Mouse (Mus musculus): ENCODE results near the gene Afmid. TPM values are rescaled to one million over a fixed set of nuclear protein-coding genes. Genes with fewer than 3 reads are reported as not detected.

The Afmid gene
- total RNA-seq, 2 experiments from 2014 or later = 4.8 to 7.2 TPM

- Histone ChIP-seq H3K4me3 (peak within 1 kb of the TSS; percentile 80), H3K27ac (peak within 1 kb of the TSS; percentile 95)
- TF ChIP-seq CTCF (conservative IDR thresholded peaks at IDR 0.05) = 0 out of 2 replicates have a peak, but pooled peaks have one; percentile 12
- peak; percentile 94 to 96 for DNase-seq (ENCODE audit: low spot score in 2 of 2)
These were observed 23.4 kb downstream of the Afmid start, which contains the start of gene Birc5 for GRCm38 (mm10) chr11:117848985-117849671. Gene Birc5 (plus strand): TSS chr11:117849251.

- Histone ChIP-seq H3K27ac (no peak overlapping the region), H3K4me3 (no peak overlapping the region)
- no peak for TF ChIP-seq CTCF (conservative IDR thresholded peaks at IDR 0.05)
- DNase-seq (ENCODE audit: low spot score in 2 of 2) = no peak
These were observed 27.2 kb downstream of the Afmid start for GRCm38 (mm10) chr11:117852875-117853274.

GRCm38 (mm10) chr11:117854241-117854640, 28.5 kb downstream of the Afmid start:
- TF ChIP-seq CTCF (conservative IDR thresholded peaks at IDR 0.05) = no peak
- no peak overlapping the region for H3K27ac ChIP-seq
- no peak for DNase-seq (ENCODE audit: low spot score in 2 of 2)
- H3K4me3 ChIP-seq = no peak overlapping the region

GRCm38 (mm10) chr11:117855360-117855759, 29.6 kb downstream of the Afmid start:
- Histone ChIP-seq H3K4me3 (no peak overlapping the region), H3K27ac (no peak overlapping the region)
- no peak for DNase-seq (ENCODE audit: low spot score in 2 of 2)
- TF ChIP-seq CTCF (conservative IDR thresholded peaks at IDR 0.05) = no peak

GRCm38 (mm10) chr11:117855975-117856374, 30.3 kb downstream of the Afmid start:
- no peak for DNase-seq (ENCODE audit: low spot score in 2 of 2)
- Histone ChIP-seq H3K27ac (no peak overlapping the region), H3K4me3 (no peak overlapping the region)
- no peak for TF ChIP-seq CTCF (conservative IDR thresholded peaks at IDR 0.05)

- Histone ChIP-seq H3K4me3 (no peak overlapping the region), H3K27ac (no peak overlapping the region)
- TF ChIP-seq CTCF (conservative IDR thresholded peaks at IDR 0.05) = no peak
- no peak for DNase-seq (ENCODE audit: low spot score in 2 of 2)
These were observed 31.7 kb downstream of the Afmid start for GRCm38 (mm10) chr11:117857462-117857861.

GRCm38 (mm10) chr11:117858392-117858791, 32.7 kb downstream of the Afmid start:
- no peak overlapping the region for H3K27ac ChIP-seq
- no peak for DNase-seq (ENCODE audit: low spot score in 2 of 2)
- no peak overlapping the region for H3K4me3 ChIP-seq
- TF ChIP-seq CTCF (conservative IDR thresholded peaks at IDR 0.05) = no peak

GRCm38 (mm10) chr11:117860601-117861000, 34.9 kb downstream of the Afmid start, which contains the start of gene Tmem235:
Gene Tmem235 (plus strand): TSS chr11:117860752.
- H3K27ac ChIP-seq = no peak within 1 kb of the TSS
- no peak within 1 kb of the TSS for H3K4me3 ChIP-seq
- TF ChIP-seq CTCF (conservative IDR thresholded peaks at IDR 0.05) = no peak
- no peak for DNase-seq (ENCODE audit: low spot score in 2 of 2)

- no peak overlapping the region for H3K4me3 ChIP-seq
- no peak overlapping the region for H3K27ac ChIP-seq
- TF ChIP-seq CTCF (conservative IDR thresholded peaks at IDR 0.05) = no peak
- no peak for DNase-seq (ENCODE audit: low spot score in 2 of 2)
These were observed 37.6 kb downstream of the Afmid start for GRCm38 (mm10) chr11:117863174-117863856.

GRCm38 (mm10) chr11:117864805-117865204, 39.1 kb downstream of the Afmid start:
- no peak overlapping the region for H3K4me3 ChIP-seq
- no peak for DNase-seq (ENCODE audit: low spot score in 2 of 2)
- H3K27ac ChIP-seq = no peak overlapping the region
- no peak for TF ChIP-seq CTCF (conservative IDR thresholded peaks at IDR 0.05)

- Histone ChIP-seq H3K4me3 (no peak overlapping the region), H3K27ac (no peak overlapping the region)
- TF ChIP-seq CTCF (conservative IDR thresholded peaks at IDR 0.05) = no peak
- no peak for DNase-seq (ENCODE audit: low spot score in 2 of 2)
These were observed 40.3 kb downstream of the Afmid start for GRCm38 (mm10) chr11:117865988-117866387.

GRCm38 (mm10) chr11:117870688-117871365, 45.1 kb downstream of the Afmid start:
- DNase-seq (ENCODE audit: low spot score in 2 of 2) = peak; percentile 72 to 81
- TF ChIP-seq CTCF (conservative IDR thresholded peaks at IDR 0.05) = peak; percentile 98
- H3K4me3 ChIP-seq = no peak overlapping the region
- peak overlapping the region; percentile 52; the same call in 1 of the 2 replicates for H3K27ac ChIP-seq

- TF ChIP-seq CTCF (conservative IDR thresholded peaks at IDR 0.05) = no peak
- Histone ChIP-seq H3K4me3 (no peak overlapping the region), H3K27ac (peak overlapping the region; percentile 52; the same call in 1 of the 2 replicates)
- no peak for DNase-seq (ENCODE audit: low spot score in 2 of 2)
These were observed 45.7 kb downstream of the Afmid start for GRCm38 (mm10) chr11:117871376-117871775.

Measured in layer of hippocampus, adult 2 months (tissue).